Mouse (Mus musculus): ENCODE results near the gene Bace2. TPM values are rescaled to one million over a fixed set of nuclear protein-coding genes. Genes with fewer than 3 reads are reported as not detected.

Gene Bace2
- polyA plus RNA-seq, 2 experiments = 2.1 to 11.8 TPM

GRCm38 (mm10) chr16:97467993-97468791 is 111.7 kb downstream of the Bace2 start:
- WGBS = 69% methylated on average over 4 of the region's 4 CpGs
- no peaks in the 10 kb centered on the region for H3K36me3 ChIP-seq (ENCODE audit: control insufficient read depth, insufficient read depth, low read length)
- H3K27ac ChIP-seq (replicated peaks; ENCODE audit: low read depth, low read length) = no peak overlapping the region
- no peak for ATAC-seq (ENCODE audit: low FRiP score, low read depth)
- no peak overlapping the region for H3K4me3 ChIP-seq (replicated peaks; ENCODE audit: low read length)
- no peaks in the 10 kb centered on the region for H3K9me3 ChIP-seq (ENCODE audit: control insufficient read depth, low read length)
- no peak for DNase-seq (ENCODE audit: low spot score)
- H3K4me2 ChIP-seq (replicated peaks; ENCODE audit: low read depth, low read length, severe bottlenecking) = no peak overlapping the region
- H3K9ac ChIP-seq (ENCODE audit: low read depth, low read length, severe bottlenecking) = no peak overlapping the region
- H3K4me1 ChIP-seq (ENCODE audit: control insufficient read depth, insufficient read depth, low read length) = no peaks in the 10 kb centered on the region
- TF ChIP-seq POLR2A (IDR thresholded peaks at IDR 0.05; ENCODE audit: borderline replicate concordance, extremely low read depth, insufficient read depth, insufficient read length) = no peak
- no peaks in the 10 kb centered on the region for H3K27me3 ChIP-seq (ENCODE audit: control insufficient read depth, insufficient read depth, low read length)

DNA sequence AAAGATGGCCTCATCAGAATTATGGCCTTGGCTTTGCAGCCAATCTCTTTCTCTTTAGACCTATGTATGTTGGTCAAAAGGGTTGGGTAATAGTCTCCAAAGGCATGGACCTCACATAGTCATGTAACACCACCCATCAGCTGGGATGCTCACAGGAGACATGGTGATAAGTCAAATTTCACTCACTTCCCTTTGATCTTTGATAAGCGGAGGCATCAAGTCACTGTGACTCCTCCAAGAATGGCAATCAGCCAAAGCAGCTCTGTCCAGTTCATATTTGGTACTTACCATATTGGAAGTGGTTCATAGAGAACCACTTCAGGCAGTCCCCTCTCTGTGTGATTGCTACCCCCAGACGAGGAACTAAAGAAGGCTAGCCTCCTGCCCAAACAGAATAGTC is 118.1 kb downstream of the Bace2 start:
- no peak for TF ChIP-seq POLR2A (IDR thresholded peaks at IDR 0.05; ENCODE audit: borderline replicate concordance, extremely low read depth, insufficient read depth, insufficient read length)
- H3K4me1 ChIP-seq (ENCODE audit: control insufficient read depth, insufficient read depth, low read length) = no peaks in the 10 kb centered on the region
- no peak overlapping the region for H3K27ac ChIP-seq (replicated peaks; ENCODE audit: low read depth, low read length)
- 88% methylated on average over 2 of the region's 2 CpGs for WGBS
- no peaks in the 10 kb centered on the region for H3K9me3 ChIP-seq (ENCODE audit: control insufficient read depth, low read length)
- H3K36me3 ChIP-seq (ENCODE audit: control insufficient read depth, insufficient read depth, low read length) = no peaks in the 10 kb centered on the region
- no peak overlapping the region for H3K4me2 ChIP-seq (replicated peaks; ENCODE audit: low read depth, low read length, severe bottlenecking)
- DNase-seq (ENCODE audit: low spot score) (no peak), ATAC-seq (ENCODE audit: low FRiP score, low read depth) (no peak)
- no peaks in the 10 kb centered on the region for H3K27me3 ChIP-seq (ENCODE audit: control insufficient read depth, insufficient read depth, low read length)
- H3K4me3 ChIP-seq (replicated peaks; ENCODE audit: low read length) = no peak overlapping the region
- no peak overlapping the region for H3K9ac ChIP-seq (ENCODE audit: low read depth, low read length, severe bottlenecking)

DNA sequence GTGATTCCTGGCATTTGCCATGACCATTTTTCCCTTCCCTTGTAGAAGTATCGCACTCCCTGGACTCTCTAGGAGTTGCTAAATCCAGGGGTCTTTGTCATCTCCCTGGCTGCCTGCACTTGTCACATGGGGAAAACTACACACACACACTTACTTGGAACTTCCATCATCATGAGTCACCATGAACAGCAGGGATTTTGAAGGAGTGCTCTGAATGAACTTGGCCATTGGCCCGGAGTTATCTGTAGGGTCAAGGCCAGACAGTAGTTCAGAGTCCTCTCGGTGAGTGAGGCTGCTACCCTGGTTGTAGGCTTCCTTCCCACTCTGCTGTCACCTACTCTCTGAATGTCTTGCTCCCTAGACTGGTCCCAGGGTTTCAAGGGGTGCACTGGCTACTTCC is 119.0 kb downstream of the Bace2 start:
- Histone ChIP-seq H3K27me3 (ENCODE audit: control insufficient read depth, insufficient read depth, low read length) (no peaks in the 10 kb centered on the region), H3K9me3 (ENCODE audit: control insufficient read depth, low read length) (no peaks in the 10 kb centered on the region), H3K4me1 (ENCODE audit: control insufficient read depth, insufficient read depth, low read length) (no peaks in the 10 kb centered on the region), H3K4me3 (replicated peaks; ENCODE audit: low read length) (no peak overlapping the region), H3K36me3 (ENCODE audit: control insufficient read depth, insufficient read depth, low read length) (no peaks in the 10 kb centered on the region), H3K4me2 (replicated peaks; ENCODE audit: low read depth, low read length, severe bottlenecking) (no peak overlapping the region), H3K9ac (ENCODE audit: low read depth, low read length, severe bottlenecking) (no peak overlapping the region), H3K27ac (replicated peaks; ENCODE audit: low read depth, low read length) (no peak overlapping the region)
- no peak for TF ChIP-seq POLR2A (IDR thresholded peaks at IDR 0.05; ENCODE audit: borderline replicate concordance, extremely low read depth, insufficient read depth, insufficient read length)
- WGBS = 88% methylated on average over 3 of the region's 3 CpGs
- no peak for ATAC-seq (ENCODE audit: low FRiP score, low read depth)
- no peak for DNase-seq (ENCODE audit: low spot score)

DNA sequence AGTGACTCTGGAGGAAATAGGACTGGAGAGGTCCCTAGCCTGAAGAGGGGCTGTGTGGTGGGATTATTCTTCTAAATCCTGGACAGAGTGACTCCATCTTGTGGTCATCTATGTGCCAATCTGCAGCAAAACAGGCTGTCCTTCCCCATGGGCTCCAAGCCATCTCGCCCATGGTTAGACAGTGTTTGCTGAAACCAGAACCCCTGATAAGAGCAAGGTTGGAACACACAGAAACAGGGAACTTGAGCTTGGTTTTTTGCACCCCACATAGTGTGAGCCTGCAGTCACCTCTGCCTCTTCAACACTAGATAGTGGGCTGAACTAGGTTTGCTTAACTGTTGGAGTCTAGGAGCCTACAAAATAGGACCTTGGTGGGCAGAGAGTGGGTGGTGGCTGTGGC is 120.0 kb downstream of the Bace2 start:
- no peak overlapping the region for H3K4me3 ChIP-seq (replicated peaks; ENCODE audit: low read length)
- DNase-seq (ENCODE audit: low spot score) (no peak), ATAC-seq (ENCODE audit: low FRiP score, low read depth) (no peak)
- no peaks in the 10 kb centered on the region for H3K4me1 ChIP-seq (ENCODE audit: control insufficient read depth, insufficient read depth, low read length)
- no peak for TF ChIP-seq POLR2A (IDR thresholded peaks at IDR 0.05; ENCODE audit: borderline replicate concordance, extremely low read depth, insufficient read depth, insufficient read length)
- no peaks in the 10 kb centered on the region for H3K9me3 ChIP-seq (ENCODE audit: control insufficient read depth, low read length)
- H3K4me2 ChIP-seq (replicated peaks; ENCODE audit: low read depth, low read length, severe bottlenecking) = no peak overlapping the region
- WGBS = 100% methylated on average over 1 of the region's 1 CpGs
- no peaks in the 10 kb centered on the region for H3K36me3 ChIP-seq (ENCODE audit: control insufficient read depth, insufficient read depth, low read length)
- no peak overlapping the region for H3K27ac ChIP-seq (replicated peaks; ENCODE audit: low read depth, low read length)
- H3K27me3 ChIP-seq (ENCODE audit: control insufficient read depth, insufficient read depth, low read length) = no peaks in the 10 kb centered on the region
- H3K9ac ChIP-seq (ENCODE audit: low read depth, low read length, severe bottlenecking) = no peak overlapping the region

DNA sequence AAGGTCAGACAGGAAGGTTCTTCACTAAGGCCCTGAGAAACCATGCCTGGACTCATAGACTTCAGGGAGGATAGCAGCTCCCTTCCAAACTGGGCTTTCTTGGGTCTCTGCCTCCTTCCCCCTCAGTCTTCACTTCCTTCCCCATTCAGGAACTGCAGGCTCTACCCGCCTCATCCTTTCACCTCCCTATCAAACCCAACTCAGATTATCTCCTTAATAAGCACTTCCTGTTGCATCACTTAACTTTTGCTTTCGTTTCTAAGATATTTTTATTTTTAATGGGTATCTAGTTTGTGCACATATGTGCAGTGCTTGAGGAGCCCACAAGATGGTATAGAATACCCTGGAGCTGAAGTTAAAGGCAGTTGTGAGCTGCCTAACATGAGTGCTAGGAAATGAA is 122.1 kb downstream of the Bace2 start:
- no peak for ATAC-seq (ENCODE audit: low FRiP score, low read depth)
- Histone ChIP-seq H3K36me3 (ENCODE audit: control insufficient read depth, insufficient read depth, low read length) (no peaks in the 10 kb centered on the region), H3K4me1 (ENCODE audit: control insufficient read depth, insufficient read depth, low read length) (no peaks in the 10 kb centered on the region), H3K9me3 (ENCODE audit: control insufficient read depth, low read length) (no peaks in the 10 kb centered on the region), H3K27me3 (ENCODE audit: control insufficient read depth, insufficient read depth, low read length) (no peaks in the 10 kb centered on the region), H3K27ac (replicated peaks; ENCODE audit: low read depth, low read length) (no peak overlapping the region), H3K4me3 (replicated peaks; ENCODE audit: low read length) (no peak overlapping the region), H3K4me2 (replicated peaks; ENCODE audit: low read depth, low read length, severe bottlenecking) (no peak overlapping the region), H3K9ac (ENCODE audit: low read depth, low read length, severe bottlenecking) (no peak overlapping the region)
- no peak for DNase-seq (ENCODE audit: low spot score)
- no peak for TF ChIP-seq POLR2A (IDR thresholded peaks at IDR 0.05; ENCODE audit: borderline replicate concordance, extremely low read depth, insufficient read depth, insufficient read length)
- 72% methylated on average over 2 of the region's 2 CpGs for WGBS
